Mouse (Mus musculus): ENCODE data around the gene Ptprb. TPM values are rescaled to one million over a fixed set of nuclear protein-coding genes. Genes with fewer than 3 reads are reported as not detected.

The Ptprb gene
- polyA plus RNA-seq, 1 experiment, result 1.8 TPM

GRCm38 (mm10) chr10:116259298-116259697 is 16.0 kb upstream of the Ptprb start:
- no peaks in the 10 kb centered on the region for H3K36me3 ChIP-seq (ENCODE audit: control insufficient read depth, insufficient read depth, low read length)
- DNase-seq, result no peak
- no peaks in the 10 kb centered on the region for H3K27me3 ChIP-seq (ENCODE audit: control insufficient read depth, insufficient read depth, low read length)
- 93% methylated on average over 4 of the region's 4 CpGs for WGBS
- no peak for TF ChIP-seq POLR2A (IDR thresholded peaks at IDR 0.05; ENCODE audit: control insufficient read depth, extremely low read depth, insufficient read depth, low read length, poor library complexity)
- TF ChIP-seq CTCF (IDR thresholded peaks at IDR 0.05; ENCODE audit: borderline replicate concordance, control insufficient read depth, extremely low read depth, insufficient read depth, low read length, poor library complexity), result no peak
- no peak overlapping the region for H3K27ac ChIP-seq (ENCODE audit: control insufficient read depth, insufficient read depth, low read length)
- no peaks in the 10 kb centered on the region for H3K4me1 ChIP-seq (replicated peaks; ENCODE audit: control insufficient read depth, insufficient read depth, low read length)
- H3K4me3 ChIP-seq (ENCODE audit: control insufficient read depth, insufficient read depth, low read length), result no peak overlapping the region

DNA sequence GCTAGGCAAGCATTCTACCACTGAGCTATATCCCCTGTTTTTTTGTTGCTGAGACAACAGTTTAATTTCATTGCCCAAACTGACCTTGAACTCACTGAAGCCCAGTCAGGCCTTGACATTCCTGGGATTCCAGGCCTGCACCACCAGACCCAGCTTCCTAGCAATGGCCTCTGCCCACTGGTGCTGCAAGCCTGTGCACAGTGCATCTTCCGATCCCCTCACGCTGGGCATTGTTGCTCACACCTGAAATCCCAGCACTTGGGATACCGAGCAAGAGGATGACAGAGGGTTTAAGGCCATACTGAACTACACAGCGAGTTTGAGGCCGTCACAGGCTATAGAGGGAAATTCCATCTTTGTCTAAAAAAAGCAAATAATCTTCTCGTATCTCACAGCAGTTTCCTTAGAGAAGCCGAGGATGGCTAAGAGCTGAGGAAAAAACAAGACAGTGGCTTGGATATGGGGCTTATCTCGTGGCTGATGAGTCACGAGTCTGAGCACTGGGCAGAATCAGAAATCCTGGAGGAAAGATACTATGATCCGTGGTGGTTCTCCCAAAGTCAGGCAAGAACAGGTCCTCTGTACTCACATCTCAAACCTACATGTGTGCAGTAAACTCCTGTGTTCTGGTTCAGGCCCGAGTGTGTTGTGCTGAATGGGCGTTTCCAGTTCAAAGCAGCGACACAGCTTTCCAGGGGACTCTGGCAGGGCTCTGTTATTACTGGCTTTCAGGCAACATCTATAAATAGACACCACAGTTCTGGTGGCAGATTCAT is 14.5 kb upstream of the Ptprb start:
- no peak overlapping the region for H3K4me3 ChIP-seq (ENCODE audit: control insufficient read depth, insufficient read depth, low read length)
- H3K4me1 ChIP-seq (replicated peaks; ENCODE audit: control insufficient read depth, insufficient read depth, low read length), result no peaks in the 10 kb centered on the region
- no peaks in the 10 kb centered on the region for H3K36me3 ChIP-seq (ENCODE audit: control insufficient read depth, insufficient read depth, low read length)
- H3K27ac ChIP-seq (ENCODE audit: control insufficient read depth, insufficient read depth, low read length), result no peak overlapping the region
- 57% methylated on average over 13 of the region's 13 CpGs for WGBS
- DNase-seq, result no peak
- H3K27me3 ChIP-seq (ENCODE audit: control insufficient read depth, insufficient read depth, low read length), result no peaks in the 10 kb centered on the region
- TF ChIP-seq CTCF (IDR thresholded peaks at IDR 0.05; ENCODE audit: borderline replicate concordance, control insufficient read depth, extremely low read depth, insufficient read depth, low read length, poor library complexity) (no peak), POLR2A (IDR thresholded peaks at IDR 0.05; ENCODE audit: control insufficient read depth, extremely low read depth, insufficient read depth, low read length, poor library complexity) (no peak)

DNA sequence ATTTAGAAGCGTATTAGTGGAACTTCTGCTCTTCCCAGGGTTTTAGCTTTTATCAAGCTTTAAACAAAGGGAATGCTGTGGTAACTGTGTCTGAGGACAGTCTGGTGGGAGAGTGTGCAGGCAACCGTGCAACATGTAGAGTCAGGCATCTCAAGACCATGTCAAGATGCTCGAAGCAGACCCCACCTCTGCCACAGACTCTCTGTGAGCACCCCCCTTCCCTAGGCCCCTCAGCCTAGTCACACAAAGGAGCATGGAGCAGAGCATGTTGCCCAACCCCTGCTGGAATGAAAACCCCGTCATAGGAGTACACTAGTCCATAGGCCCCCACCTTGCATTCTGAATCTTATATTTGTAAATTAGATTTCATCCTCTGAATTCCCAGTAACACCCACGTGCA is 13.8 kb upstream of the Ptprb start:
- H3K27me3 ChIP-seq (ENCODE audit: control insufficient read depth, insufficient read depth, low read length), result no peaks in the 10 kb centered on the region
- no peak for TF ChIP-seq CTCF (IDR thresholded peaks at IDR 0.05; ENCODE audit: borderline replicate concordance, control insufficient read depth, extremely low read depth, insufficient read depth, low read length, poor library complexity)
- no peak for TF ChIP-seq POLR2A (IDR thresholded peaks at IDR 0.05; ENCODE audit: control insufficient read depth, extremely low read depth, insufficient read depth, low read length, poor library complexity)
- no peaks in the 10 kb centered on the region for H3K36me3 ChIP-seq (ENCODE audit: control insufficient read depth, insufficient read depth, low read length)
- no peak overlapping the region for H3K4me3 ChIP-seq (ENCODE audit: control insufficient read depth, insufficient read depth, low read length)
- no peaks in the 10 kb centered on the region for H3K4me1 ChIP-seq (replicated peaks; ENCODE audit: control insufficient read depth, insufficient read depth, low read length)
- no peak overlapping the region for H3K27ac ChIP-seq (ENCODE audit: control insufficient read depth, insufficient read depth, low read length)
- WGBS, result 75% methylated on average over 5 of the region's 5 CpGs
- DNase-seq, result no peak

DNA sequence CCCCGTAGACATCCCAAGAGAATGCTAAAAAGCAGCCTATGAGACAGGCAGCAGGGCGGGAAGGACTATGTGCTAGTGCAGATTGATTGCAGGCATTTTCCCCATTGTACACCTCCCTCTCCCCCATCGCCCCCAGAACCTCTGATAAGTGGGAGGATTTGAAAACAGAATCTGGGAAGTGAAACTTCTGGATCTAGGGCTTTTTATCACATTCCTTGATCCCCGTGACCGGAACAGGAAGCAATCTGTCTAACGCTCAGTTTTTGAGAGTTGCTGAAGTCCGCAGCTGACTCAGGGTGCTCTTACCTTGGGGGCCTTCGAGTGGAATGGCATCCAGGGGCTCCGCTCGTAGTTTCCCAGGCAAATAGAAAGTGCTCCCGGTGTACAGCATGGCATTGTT is 10.8 kb upstream of the Ptprb start:
- Histone ChIP-seq H3K27me3 (ENCODE audit: control insufficient read depth, insufficient read depth, low read length) (no peaks in the 10 kb centered on the region), H3K36me3 (ENCODE audit: control insufficient read depth, insufficient read depth, low read length) (no peaks in the 10 kb centered on the region), H3K4me1 (replicated peaks; ENCODE audit: control insufficient read depth, insufficient read depth, low read length) (no peaks in the 10 kb centered on the region), H3K27ac (ENCODE audit: control insufficient read depth, insufficient read depth, low read length) (no peak overlapping the region), H3K4me3 (ENCODE audit: control insufficient read depth, insufficient read depth, low read length) (no peak overlapping the region)
- WGBS, result 87% methylated on average over 11 of the region's 11 CpGs
- TF ChIP-seq CTCF (IDR thresholded peaks at IDR 0.05; ENCODE audit: borderline replicate concordance, control insufficient read depth, extremely low read depth, insufficient read depth, low read length, poor library complexity) (no peak), POLR2A (IDR thresholded peaks at IDR 0.05; ENCODE audit: control insufficient read depth, extremely low read depth, insufficient read depth, low read length, poor library complexity) (no peak)
- DNase-seq, result no peak

DNA sequence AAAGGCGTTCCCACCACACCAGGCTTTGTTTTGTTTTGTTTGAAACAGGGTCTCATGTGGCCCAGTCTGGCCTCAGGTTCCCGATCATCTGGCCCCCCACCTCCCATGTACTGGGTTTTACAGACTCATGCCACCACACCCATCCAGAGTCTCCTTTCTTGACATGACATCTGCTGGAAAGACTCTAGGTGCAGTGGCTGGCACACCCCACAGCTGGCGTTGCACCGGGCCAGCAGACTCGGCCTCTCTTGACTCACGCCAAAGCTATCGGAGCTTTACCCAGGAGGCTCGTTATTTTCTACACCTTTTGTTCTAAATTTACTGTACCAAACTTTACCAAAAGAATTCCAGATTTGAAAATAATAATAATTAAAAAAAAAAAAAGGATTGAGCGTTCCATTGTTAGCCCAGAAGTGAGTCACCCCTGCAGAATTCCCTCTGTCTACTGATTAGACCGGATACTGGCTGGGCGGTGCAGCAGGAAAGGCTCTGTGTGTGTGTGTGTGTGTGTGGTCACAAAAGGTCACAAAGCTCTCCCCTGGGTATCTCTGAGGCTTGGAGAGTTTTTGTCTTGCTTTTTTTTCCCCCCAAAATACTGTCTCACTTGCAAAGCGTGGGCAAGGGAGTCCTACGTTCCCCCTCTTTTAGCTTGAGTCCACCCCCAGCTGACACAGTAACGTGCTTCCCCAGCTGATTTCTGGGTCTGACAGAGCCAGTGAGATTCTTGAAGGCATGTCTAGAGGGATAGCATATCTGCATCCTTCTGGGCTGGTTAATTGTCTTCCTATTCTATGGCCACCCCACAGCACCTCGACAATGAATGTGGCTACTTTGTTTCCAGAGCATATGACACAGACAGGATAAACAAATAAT is 8.5 kb upstream of the Ptprb start:
- WGBS, result 86% methylated on average over 15 of the region's 15 CpGs
- no peaks in the 10 kb centered on the region for H3K27me3 ChIP-seq (ENCODE audit: control insufficient read depth, insufficient read depth, low read length)
- TF ChIP-seq POLR2A (IDR thresholded peaks at IDR 0.05; ENCODE audit: control insufficient read depth, extremely low read depth, insufficient read depth, low read length, poor library complexity), result no peak
- no peak for TF ChIP-seq CTCF (IDR thresholded peaks at IDR 0.05; ENCODE audit: borderline replicate concordance, control insufficient read depth, extremely low read depth, insufficient read depth, low read length, poor library complexity)
- no peak overlapping the region for H3K27ac ChIP-seq (ENCODE audit: control insufficient read depth, insufficient read depth, low read length)
- DNase-seq, result no peak
- no peaks in the 10 kb centered on the region for H3K36me3 ChIP-seq (ENCODE audit: control insufficient read depth, insufficient read depth, low read length)
- H3K4me1 ChIP-seq (replicated peaks; ENCODE audit: control insufficient read depth, insufficient read depth, low read length), result no peaks in the 10 kb centered on the region
- no peak overlapping the region for H3K4me3 ChIP-seq (ENCODE audit: control insufficient read depth, insufficient read depth, low read length)

- Histone ChIP-seq H3K4me1 (replicated peaks; ENCODE audit: control insufficient read depth, insufficient read depth, low read length) (no peaks in the 10 kb centered on the region), H3K4me3 (ENCODE audit: control insufficient read depth, insufficient read depth, low read length) (no peak overlapping the region), H3K36me3 (ENCODE audit: control insufficient read depth, insufficient read depth, low read length) (no peaks in the 10 kb centered on the region), H3K27me3 (ENCODE audit: control insufficient read depth, insufficient read depth, low read length) (no peaks in the 10 kb centered on the region), H3K27ac (ENCODE audit: control insufficient read depth, insufficient read depth, low read length) (no peak overlapping the region)
- no peak for TF ChIP-seq CTCF (IDR thresholded peaks at IDR 0.05; ENCODE audit: borderline replicate concordance, control insufficient read depth, extremely low read depth, insufficient read depth, low read length, poor library complexity)
- TF ChIP-seq POLR2A (IDR thresholded peaks at IDR 0.05; ENCODE audit: control insufficient read depth, extremely low read depth, insufficient read depth, low read length, poor library complexity), result no peak
- DNase-seq, result no peak
- WGBS, result 94% methylated on average over 4 of the region's 4 CpGs
These were observed 7.9 kb upstream of the Ptprb start for GRCm38 (mm10) chr10:116267434-116267822.

Measured in thymus, adult 2 months (tissue).